Mouse (Mus musculus) layer of hippocampus, adult 9-10 months (tissue): ENCODE data around the gene Hpcal4.
"Not testable (repeated sequence)": the region's sequence is repeated elsewhere in the genome, so short reads cannot be mapped to it uniquely, and the experiment has no call there.

Experiments used
- DNase-seq: peaks from one replicate; pipeline ENCODE4 v3.0.0; 2022; ENCODE audit warnings: low spot score

The Hpcal4 gene

DNA sequence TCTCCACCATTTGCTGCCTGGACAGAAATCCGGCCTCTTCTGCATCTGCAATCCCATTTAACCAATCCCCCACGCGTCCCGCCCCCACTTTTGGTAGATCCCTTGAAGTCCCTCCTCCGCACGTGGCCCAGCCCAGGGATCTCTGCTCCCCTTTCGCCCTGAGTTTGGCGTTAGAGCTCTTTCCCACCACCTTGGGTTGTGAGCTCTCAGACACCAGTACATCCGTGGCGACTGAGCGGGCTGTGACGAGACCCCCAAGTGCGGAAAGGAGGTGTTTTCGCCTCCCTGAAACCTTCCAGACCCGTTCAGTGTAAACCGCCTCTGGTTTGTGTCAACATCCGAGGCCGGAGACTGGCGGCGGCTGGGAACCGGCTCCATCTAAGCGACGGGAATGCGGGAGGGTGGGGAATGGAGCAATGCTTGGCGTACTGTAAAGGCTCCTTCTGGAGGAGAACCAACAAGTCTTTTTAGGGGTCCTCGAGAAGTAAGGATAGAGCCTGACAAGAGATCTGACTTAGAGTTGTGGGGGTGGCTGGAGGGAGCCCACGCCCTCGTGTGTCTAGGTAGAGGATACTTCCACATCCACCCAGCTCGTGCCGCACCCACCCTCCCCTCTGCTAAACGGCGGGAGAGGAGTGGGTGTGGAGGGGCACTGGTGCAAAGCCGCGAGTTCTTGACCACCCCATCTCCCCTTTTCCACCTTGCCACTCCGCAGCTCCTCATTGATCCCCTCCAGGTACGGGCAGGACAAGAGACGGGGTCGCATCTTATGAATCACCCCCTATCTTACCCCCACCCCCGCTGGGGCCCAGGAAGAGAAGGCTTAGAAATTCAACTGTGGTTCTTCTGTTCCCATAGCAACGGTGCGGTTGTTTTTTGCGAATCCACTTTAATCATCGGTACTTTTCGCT, at the start of gene Hpcal4:
Hpcal4 (plus strand) TSS at position 900 of the 911 bp plus-strand sequence.
- no peak for DNase-seq

DNA sequence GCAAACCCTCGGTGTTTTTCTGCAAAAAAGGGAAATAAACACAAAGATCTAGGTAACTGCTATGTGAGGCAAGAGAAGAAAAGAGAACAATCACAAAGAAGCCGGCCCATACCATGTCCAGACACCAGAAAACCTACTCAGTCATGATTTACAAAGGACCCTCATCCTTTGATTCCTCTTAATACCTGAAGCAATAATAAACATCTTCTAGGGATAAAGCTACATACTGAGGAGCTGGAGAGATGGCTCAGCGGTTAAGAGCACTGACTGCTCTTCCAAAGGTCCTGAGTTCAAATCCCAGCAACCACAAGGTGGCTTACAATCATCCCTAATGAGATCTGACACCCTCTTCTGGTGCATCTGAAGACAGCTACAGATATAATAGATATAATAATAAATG, 45.5 kb upstream of the Hpcal4 start:
- DNase-seq: no peak

DNA sequence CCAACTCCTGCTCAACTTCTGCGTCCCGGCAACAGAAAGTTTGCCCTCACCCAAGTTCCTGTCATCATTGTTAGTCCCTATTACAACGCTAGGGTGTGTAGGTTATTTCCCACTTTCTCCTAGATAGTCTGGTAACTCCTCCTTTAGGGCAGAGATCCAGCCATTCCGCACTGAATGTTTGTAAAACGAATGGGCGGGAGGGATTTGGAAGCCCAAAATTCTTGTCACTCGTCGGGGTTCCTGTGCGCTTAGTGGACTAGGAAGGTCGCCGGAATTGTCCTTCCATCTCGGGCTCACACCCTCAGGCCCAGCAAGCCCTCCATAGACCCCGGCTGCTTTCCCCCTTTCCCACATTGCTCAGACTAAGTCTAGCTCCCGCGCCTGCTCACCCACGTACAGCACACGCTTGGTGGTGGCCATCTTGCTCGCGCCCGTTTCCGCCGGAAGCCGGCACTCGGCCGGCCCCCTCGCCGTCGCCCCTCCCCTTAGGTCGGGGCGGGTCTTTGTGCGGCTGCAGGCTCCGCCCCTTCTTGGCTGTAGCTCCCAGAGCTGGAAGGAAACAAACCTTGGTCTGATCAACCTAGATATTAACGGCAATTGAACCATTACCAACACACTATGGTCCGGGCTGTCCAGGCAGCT, 43.4 kb upstream of the Hpcal4 start, which contains the start of gene Ppie:
Ppie (minus strand) TSS at position 439 of the 642 bp plus-strand sequence.
- no peak for DNase-seq

DNA sequence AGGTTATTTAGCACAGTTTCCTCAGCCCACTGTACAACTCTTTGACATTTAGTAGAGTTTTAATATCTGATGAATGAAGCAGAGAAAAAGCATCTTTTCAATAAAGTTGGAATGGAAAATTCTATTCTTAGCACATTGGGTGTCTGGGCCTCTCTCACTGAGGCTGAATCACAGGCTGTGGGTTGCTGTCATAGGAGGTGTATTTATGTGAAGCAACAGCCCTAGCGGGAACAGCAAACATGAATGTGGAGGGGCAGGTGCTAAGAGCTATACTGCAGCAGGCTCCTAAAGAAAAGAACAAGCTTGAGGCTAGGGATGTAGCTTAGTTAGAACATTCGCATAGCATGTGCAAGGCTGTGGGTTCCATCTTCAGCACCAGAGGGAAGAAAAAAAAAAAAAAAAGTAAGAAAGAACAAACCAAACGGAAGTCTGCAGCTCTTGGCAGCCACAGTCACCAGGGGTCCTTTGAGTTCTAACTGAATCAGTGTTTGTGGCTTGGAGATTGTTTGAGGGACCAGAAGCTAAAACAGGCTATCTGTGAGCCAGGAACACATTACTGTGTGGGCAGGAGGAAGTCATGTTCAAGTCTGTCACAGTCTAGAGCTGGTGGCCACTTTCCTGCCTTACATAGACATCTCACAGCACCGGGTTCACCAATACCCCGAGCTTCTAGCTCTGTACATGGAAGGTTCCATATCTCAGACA, 35.4 kb upstream of the Hpcal4 start:
- no peak for DNase-seq

DNA sequence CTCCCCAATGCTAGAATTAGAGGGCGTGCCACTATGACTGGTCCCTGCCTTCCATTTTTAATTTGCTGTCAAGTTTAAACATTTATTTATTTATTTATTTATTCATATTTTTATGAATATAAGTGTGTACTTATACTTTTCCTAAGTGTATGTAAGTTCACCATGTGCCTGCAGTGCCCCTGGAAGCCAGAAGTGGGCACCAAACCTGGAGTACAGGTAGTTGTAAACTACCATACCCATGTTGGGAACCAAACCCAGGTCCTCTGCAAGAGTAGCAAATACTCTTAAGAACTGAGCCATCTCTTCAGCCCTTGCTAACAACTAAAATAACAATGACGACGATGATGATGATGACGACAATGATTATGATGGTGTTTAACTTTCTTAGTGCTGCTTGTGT, 31.0 kb upstream of the Hpcal4 start:
- no peak for DNase-seq

DNA sequence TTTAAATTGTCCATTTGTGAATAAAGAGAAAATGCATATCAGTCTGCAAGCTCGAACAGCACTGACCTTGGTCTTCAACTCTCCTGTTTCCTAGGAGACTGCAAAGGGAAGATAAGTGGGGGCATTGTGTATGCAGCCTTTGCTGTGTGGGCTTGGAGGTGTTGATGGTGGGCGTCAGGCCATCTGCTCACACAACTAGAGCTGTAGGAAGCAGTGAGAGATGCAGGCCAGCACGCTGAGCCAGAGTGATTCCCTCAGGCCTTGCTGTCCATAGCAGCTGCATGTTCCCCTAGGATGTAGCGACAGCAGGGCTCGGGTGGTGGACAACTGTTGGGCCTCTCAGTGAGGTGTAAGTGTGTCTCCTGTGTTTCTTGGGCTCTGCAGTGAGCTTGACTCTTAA, 30.1 kb upstream of the Hpcal4 start:
- no peak for DNase-seq

DNA sequence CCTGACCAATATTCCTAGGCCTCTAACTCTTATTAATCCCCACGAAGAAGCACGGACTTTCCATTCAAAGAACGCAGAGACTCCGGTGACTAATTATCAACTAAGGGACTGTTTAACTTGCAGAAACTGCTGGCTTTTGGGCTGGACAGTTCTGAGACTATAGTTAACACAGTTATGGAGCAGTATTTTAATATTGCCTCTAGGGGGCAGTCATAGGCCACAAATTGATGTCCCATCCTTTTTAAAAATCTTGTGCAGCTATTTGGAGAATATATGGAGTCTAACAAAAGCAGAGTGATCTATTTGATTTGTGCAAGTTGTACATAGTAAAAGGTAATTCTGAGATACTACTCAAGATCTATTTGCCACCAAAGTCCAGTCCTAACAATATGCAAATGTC, 28.0 kb upstream of the Hpcal4 start:
- DNase-seq: no peak

DNA sequence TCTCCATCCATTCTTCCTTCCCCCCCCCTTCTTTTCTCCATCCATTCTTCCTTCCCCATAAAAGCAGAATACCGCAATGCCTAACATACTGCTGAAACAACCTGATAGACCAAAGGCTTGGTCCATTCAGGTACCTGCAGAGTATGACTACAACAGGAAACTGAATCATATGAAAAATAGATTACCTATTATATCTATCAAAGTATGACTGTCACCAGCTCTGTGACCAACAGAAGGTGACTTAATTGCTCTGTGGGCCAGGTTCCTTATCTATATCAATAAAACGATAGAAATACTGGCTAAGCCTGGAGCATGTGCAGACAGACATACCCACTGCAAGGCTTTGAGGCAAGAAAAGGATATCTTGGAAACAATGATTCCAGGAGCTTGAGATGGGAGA, 27.6 kb upstream of the Hpcal4 start:
- no peak for DNase-seq

DNA sequence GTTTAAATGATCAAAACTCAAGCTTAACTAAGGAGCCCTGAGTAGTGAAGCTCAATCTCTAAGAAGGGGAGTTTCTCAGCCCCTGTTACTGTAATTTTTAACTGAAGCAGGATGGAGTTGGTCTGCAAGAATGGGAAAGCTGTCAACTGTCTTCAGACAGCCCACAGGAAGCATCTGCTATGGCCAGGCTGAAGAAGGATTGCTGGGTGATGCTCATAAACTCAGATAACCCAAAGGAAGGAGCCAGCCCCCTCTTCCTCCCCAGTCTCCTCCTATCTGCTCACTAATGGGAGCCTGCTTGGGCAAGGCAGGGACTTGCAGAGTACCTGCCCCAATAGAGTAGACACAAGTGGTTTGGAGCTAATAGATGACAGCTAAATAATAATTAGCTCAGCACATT, 27.2 kb upstream of the Hpcal4 start:
- no peak for DNase-seq

DNA sequence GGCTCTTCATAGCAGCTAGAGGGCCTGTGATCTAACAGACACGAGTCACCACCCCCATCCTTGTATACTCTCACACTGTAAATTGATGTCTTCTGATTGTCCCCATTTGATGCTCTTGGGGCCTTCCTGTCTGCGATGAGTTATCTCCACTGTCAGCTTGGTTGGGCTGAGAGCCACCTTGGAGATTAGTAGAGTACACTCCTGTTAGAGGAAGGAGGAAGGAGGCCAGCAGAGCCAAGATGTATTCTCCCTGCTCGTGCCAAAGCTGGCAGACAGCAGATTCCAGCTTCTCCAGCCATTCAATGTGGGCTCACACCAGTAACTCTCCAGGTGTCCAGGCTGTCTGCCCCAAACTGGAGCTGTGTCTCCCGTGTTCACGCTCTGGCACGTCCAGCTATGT, 22.5 kb upstream of the Hpcal4 start:
- no peak for DNase-seq

DNA sequence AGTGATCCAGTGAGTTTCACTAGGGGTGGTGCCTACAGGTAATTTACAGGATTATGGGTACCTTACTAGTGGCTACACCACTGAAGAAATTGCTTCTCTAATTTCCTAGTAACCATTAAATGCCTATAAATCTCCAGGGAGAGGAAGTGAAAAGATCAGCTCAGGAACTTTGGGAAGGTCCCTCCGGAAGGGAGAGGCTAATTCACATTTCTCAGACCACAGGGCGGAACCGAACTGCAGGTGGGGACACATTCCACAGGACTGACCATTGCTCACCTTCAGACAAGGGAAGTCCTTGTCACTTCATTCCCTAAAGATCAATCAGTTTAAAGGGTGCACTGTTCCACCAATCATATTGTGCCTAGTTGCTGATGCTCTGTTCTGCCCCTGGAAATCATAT, 21.8 kb upstream of the Hpcal4 start:
- DNase-seq: not testable (repeated sequence)

DNA sequence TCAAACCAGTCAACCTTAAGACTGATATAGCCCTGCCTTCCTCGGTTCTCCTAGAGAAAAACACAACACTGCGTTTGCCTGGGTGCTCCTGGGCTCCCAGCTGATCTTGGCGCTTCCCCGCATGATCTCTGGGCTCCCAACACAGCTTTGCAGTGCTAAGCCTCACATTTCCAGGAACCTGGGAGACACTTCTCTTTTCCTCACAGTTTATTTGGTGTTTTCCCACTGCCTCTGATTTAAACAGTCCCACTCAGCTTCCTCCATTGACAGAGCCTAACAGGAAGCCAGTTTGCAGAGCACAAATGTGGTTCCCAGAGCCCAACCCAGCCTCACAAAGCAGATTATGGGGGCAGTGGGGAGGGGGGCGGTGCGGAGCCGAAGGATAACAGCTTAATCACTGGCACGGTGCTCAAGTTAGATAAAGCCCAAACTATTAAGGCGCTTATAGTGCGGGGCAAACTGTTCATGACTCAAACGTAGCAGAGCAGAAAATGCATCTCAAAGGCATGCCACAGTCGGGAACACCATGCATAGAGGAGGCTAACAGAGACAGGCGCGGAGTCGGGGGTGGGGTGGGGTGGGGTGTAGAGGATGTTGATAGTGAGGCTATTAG, 20.6 kb upstream of the Hpcal4 start:
- DNase-seq: no peak

DNA sequence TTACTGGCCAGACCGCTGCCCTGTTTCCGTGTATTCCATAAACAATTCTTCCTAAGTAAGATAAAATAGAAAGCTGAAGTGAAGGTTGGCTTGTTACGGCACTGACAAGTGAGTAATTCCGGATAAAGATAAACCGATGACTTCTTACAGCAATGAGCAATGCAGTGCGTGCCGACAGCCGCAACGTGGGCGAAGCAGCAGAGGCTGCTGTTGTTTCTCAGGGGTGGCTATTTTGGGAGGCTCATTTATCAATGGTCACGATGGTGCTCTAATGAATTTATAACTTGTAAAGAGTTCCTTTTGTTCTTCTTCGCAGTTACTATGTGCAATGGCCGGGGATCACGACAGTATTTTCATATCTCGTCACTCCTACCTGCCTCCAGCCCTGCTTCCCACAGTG, 18.9 kb upstream of the Hpcal4 start:
- no peak for DNase-seq

DNA sequence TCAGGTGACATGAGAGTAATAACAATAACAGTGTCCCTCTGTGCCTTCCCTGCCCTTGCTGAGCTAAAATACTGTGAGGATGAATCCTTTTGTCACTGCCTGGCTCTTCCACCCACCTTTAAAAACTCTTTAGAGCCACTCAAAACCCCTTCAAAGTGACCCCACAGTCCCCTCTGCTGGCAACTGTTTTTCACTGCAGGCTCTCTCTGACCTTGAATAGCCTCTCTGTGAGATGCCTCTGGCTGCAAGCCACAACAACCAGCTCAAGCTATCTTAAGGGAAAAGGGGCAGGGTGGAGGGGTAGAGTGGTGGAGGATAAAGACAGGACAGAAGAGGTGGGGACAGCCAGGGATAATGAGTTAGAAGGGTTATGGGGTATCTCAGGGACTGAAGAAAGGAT, 11.2 kb upstream of the Hpcal4 start:
- no peak for DNase-seq

DNA sequence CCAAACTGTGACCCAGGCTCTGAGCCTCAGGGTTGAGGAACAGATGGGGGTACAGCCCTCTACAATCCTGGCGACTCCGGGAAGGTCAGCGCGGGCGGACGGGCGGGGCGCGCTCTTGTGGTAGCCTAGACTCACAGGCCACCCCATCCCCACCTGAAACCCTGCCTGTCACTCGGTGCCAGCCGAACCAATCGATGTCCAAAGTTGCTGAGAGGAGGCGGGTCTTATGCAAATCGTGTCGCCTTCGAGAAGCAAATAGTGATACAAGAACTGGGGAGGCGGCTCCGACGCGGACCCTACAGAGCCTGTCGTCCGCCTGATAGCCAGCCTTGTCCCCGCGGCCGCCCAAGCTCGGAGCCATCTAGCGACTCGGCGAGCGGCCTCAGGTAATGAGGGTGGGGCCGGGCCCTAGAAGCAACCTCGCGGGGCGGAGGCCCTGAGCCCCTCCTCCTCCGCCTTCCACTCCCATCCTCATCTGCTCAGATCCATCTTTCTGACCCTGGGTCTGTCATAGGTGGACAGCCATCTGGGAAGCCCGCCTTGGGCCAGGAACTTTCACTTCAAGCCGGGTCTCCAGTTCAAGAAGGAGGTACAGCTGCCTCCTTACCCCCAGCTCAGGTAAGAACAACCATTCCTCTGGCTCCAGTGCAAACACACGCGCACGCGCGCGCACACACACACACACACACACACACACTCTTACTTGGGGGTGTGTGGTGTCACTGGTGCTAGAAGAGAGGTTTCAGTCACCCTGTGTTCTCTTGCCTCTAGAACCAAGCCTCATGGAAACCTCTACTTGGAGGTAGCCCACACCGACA, 421 bp downstream of the Hpcal4 start:
- peak; percentile 81 for DNase-seq

DNA sequence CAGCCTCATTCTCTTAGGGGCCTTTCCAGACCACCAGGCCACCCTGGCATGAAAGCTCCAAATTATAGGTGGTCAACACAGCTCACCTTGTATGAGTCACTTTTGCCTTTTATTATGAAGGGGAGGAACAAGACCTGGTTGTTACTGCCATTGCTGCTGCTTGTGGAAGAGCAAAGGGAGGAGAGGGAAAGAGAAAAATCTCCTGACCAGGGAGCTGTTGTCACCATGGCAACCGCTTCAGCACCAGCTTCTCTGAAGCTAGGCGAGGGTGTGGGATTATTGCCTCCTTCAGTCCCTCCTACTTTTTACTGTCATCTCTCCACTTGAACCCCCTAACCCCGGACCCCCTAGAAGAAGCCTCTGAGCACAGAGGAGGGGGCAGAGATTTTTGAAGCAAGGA, 1.8 kb downstream of the Hpcal4 start:
- no peak for DNase-seq

DNA sequence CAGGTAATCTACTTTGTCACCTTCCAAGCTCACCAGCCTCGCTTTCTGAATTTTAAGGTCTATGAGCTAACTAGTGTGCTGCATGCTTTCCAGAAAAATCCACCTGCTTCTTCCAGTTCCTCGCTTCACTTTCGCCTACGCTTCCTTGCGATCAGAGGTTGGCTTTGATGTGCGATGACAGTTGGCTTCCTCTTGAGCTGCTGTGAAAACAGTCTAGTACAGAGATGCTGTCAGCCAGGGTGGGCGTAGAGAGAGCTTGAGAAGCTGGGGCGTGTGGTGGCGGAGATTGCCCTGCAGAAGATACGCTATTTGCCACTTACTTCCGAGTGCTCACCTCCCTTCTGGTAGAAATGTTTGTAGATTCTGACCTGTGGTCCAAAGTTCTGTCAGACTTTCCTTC, 9.3 kb downstream of the Hpcal4 start:
- no peak for DNase-seq

DNA sequence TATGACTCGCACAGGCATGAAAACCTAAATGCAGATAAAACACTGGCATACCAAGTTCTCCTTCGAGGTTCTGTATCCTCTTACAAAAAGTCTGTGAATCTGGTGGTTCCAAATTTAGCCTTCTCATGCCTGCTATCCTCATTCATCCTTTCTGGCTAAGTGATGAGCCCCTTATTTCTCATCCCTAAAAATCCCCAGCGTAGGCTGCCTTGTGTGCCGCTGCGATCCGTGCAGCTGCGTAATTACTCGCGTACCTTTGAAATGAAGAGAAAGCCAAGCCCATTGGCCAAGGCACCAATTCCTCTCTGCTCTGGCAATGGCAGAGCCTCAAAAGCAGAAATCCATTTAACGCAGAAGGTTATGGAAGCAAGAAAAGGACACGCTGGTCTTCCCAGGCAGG, 10.8 kb downstream of the Hpcal4 start:
- no peak for DNase-seq

DNA sequence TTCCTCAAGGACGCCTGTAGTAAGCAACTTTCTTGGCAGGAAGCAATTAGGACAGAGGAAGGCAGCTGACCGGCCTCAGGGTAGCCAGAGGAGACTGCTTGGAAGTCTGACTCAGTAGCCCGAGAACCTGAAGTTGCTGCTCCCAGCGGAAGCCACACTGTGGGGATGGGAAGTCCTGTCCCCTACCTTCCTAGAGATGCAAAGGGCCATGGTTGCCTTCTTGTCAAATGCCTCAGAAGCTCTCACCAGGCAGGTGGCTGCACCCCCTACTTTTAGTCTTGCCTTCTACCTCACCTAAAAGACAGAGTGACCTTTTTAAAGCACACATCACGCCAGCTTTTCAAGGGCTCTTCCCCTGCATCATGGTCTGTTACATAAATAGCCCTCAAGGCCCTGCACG, 13.7 kb downstream of the Hpcal4 start:
- no peak for DNase-seq

DNA sequence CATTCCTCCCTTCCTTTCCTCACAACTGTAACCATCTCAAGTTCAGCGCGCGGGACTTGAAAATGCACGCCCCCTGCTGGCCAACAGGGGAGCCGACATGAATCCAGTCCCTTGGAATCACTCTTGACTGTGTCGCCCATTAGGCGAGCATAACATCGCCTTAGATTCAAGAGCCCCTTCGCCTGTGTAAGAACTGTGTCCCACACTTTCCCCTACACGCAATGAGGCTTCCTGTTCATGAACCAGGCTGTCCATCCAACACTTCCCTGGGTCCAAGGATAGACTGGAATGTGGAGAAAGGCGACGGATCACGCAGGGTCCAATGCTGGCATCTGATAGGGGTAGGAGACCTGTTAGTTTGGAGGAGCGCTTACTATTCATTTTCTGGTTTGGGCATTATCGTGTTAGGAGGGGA, 17.8 kb downstream of the Hpcal4 start:
- DNase-seq: no peak
